Mouse (Mus musculus): ENCODE data around the gene Epdr1. TPM values are rescaled to one million over a fixed set of nuclear protein-coding genes. Genes with fewer than 3 reads are reported as not detected.
"Not testable (repeated sequence)": the region's sequence is repeated elsewhere in the genome, so short reads cannot be mapped to it uniquely, and the experiment has no call there.

Gene Epdr1
- total and polyA plus RNA-seq, 3 experiments: 0.81 TPM; not detected in 2

DNA sequence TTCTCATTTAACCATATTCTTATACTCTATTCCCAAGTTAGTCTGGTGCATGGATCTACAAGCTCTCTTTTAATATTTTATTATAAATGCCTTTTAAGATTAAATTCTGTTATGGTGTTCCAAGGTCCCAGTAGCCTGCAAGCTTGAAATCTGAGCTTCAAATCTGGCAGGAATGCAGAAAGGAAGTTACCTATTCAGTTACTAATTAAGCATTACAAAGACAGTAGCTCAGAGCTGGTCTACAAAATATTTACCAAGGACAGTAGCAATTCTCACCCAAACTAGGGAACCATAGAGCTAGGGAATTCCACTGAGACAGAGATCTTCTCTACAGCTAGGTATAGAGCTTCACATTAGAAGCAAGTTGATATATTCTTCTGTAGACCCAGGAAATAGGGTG is 49.6 kb downstream of the Epdr1 start:
- dilution Hi-C loops (cut with MboI; ENCODE audit: extremely low pct_ligation_motif_present, extremely low pct_unique_long_range_greater_than_20kb, low sequenced_read_pairs); H3K4me1 ChIP-seq (ENCODE audit: control insufficient read depth in 1 of 2, insufficient read depth in 2 of 2); H3K79me2 ChIP-seq (replicated peaks; ENCODE audit: control insufficient read depth, extremely low read depth, insufficient read depth, poor library complexity, severe bottlenecking); DNase-seq (ENCODE audit: extremely low read depth); H3K27me3 ChIP-seq (replicated peaks); H3K36me3 ChIP-seq (replicated peaks in 1 of 2; ENCODE audit: control insufficient read depth in 1 of 2, insufficient read depth in 1 of 2, low read length in 1 of 2); in situ Hi-C loops (cut with MboI; ENCODE audit: low pct_ligation_motif_present, low pct_unique_long_range_greater_than_20kb, low sequenced_read_pairs); H3K9me3 ChIP-seq (replicated peaks; ENCODE audit: low read length); H3K4me3 ChIP-seq (replicated peaks in 1 of 3; ENCODE audit: low read depth in 2 of 3, low read length in 2 of 3, poor library complexity in 1 of 3); H3K9ac ChIP-seq (ENCODE audit: insufficient read depth, low read depth); H3K27ac ChIP-seq (ENCODE audit: insufficient read depth, low read depth); H3K4me2 ChIP-seq (ENCODE audit: insufficient read depth, low read depth, poor library complexity, severe bottlenecking): not testable (repeated sequence)

DNA sequence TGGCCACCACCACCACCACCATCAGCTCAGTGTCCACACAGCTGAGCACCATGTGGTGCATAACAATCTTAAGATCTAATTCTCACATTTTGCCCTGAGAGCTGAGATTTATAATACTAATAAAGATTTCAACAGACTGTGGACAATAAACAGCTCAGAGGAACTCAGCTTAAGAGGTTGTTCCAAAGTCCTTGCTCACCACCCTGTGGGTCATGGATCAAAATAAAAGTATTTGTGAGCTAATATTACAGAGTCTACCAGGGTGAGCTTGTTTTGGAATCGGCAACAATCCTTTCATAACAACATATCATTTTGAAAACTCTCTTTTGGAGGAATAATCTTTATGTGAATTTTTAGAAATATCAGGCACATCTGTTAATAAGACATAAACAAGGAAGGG is 57.2 kb downstream of the Epdr1 start:
- Histone ChIP-seq H3K4me2 (ENCODE audit: insufficient read depth, low read depth, poor library complexity, severe bottlenecking) (no peak overlapping the region), H3K9ac (ENCODE audit: insufficient read depth, low read depth) (no peak overlapping the region), H3K27ac (ENCODE audit: insufficient read depth, low read depth) (no peak overlapping the region), H3K9me3 (replicated peaks; ENCODE audit: low read length) (no peaks in the 10 kb centered on the region), H3K79me2 (replicated peaks; ENCODE audit: control insufficient read depth, extremely low read depth, insufficient read depth, poor library complexity, severe bottlenecking) (no peaks in the 10 kb centered on the region), H3K4me3 (replicated peaks in 1 of 3; ENCODE audit: low read depth in 2 of 3, low read length in 2 of 3, poor library complexity in 1 of 3) (no peak overlapping the region), H3K27me3 (replicated peaks) (no peaks in the 10 kb centered on the region), H3K36me3 (replicated peaks in 1 of 2; ENCODE audit: control insufficient read depth in 1 of 2, insufficient read depth in 1 of 2, low read length in 1 of 2) (no peaks in the 10 kb centered on the region), H3K4me1 (ENCODE audit: control insufficient read depth in 1 of 2, insufficient read depth in 2 of 2) (no peaks in the 10 kb centered on the region)
- no peak for DNase-seq (ENCODE audit: extremely low read depth)
- dilution Hi-C loops (cut with MboI; ENCODE audit: extremely low pct_ligation_motif_present, extremely low pct_unique_long_range_greater_than_20kb, low sequenced_read_pairs): no loop called here
- no peak for TF ChIP-seq MAZ (IDR thresholded peaks at IDR 0.05; ENCODE audit: low read depth, low read length)
- TF ChIP-seq SMC3 (IDR thresholded peaks at IDR 0.05; ENCODE audit: low read depth, low read length): no peak
- TF ChIP-seq SIN3A (IDR thresholded peaks at IDR 0.05; ENCODE audit: low read length): no peak
- no peak for TF ChIP-seq ELF1 (IDR thresholded peaks at IDR 0.05; ENCODE audit: low read depth, low read length)
- no peak for TF ChIP-seq KAT2A (IDR thresholded peaks at IDR 0.05; ENCODE audit: insufficient replicate concordance, low read length)
- TF ChIP-seq E2F4 (IDR thresholded peaks at IDR 0.05; ENCODE audit: insufficient replicate concordance, low read depth, low read length): no peak
- TF ChIP-seq PAX5 (IDR thresholded peaks at IDR 0.05; ENCODE audit: low read length): no peak
- TF ChIP-seq HCFC1 (IDR thresholded peaks at IDR 0.05; ENCODE audit: low read depth, low read length): no peak
- TF ChIP-seq RAD21 (IDR thresholded peaks at IDR 0.05; ENCODE audit: low read depth, low read length): no peak
- in situ Hi-C loops (cut with MboI; ENCODE audit: low pct_ligation_motif_present, low pct_unique_long_range_greater_than_20kb, low sequenced_read_pairs): no loop called here

GRCm38 (mm10) chr13:19555391-19555790 is 64.3 kb downstream of the Epdr1 start:
- Histone ChIP-seq H3K27ac (ENCODE audit: insufficient read depth, low read depth) (no peak overlapping the region), H3K9ac (ENCODE audit: insufficient read depth, low read depth) (no peak overlapping the region), H3K4me2 (ENCODE audit: insufficient read depth, low read depth, poor library complexity, severe bottlenecking) (no peak overlapping the region), H3K9me3 (replicated peaks; ENCODE audit: low read length) (no peaks in the 10 kb centered on the region), H3K4me3 (replicated peaks in 1 of 3; ENCODE audit: low read depth in 2 of 3, low read length in 2 of 3, poor library complexity in 1 of 3) (no peak overlapping the region), H3K36me3 (replicated peaks in 1 of 2; ENCODE audit: control insufficient read depth in 1 of 2, insufficient read depth in 1 of 2, low read length in 1 of 2) (no peaks in the 10 kb centered on the region), H3K27me3 (replicated peaks) (no peaks in the 10 kb centered on the region), H3K79me2 (replicated peaks; ENCODE audit: control insufficient read depth, extremely low read depth, insufficient read depth, poor library complexity, severe bottlenecking) (no peaks in the 10 kb centered on the region), H3K4me1 (ENCODE audit: control insufficient read depth in 1 of 2, insufficient read depth in 2 of 2) (no peaks in the 10 kb centered on the region)
- TF ChIP-seq ZKSCAN1 (IDR thresholded peaks at IDR 0.05; ENCODE audit: borderline replicate concordance, low read depth, low read length) (no peak), POLR2A (IDR thresholded peaks at IDR 0.05; ENCODE audit: low read depth, low read length) (no peak), RCOR1 (conservative IDR thresholded peaks at IDR 0.05; ENCODE audit: low read depth, low read length) (no peak), SMC3 (IDR thresholded peaks at IDR 0.05; ENCODE audit: low read depth, low read length) (no peak), JUN (IDR thresholded peaks at IDR 0.05; ENCODE audit: insufficient read depth, low read depth, low read length) (no peak), NELFE (IDR thresholded peaks at IDR 0.05; ENCODE audit: low read depth, low read length) (no peak), CHD2 (IDR thresholded peaks at IDR 0.05; ENCODE audit: low read length) (no peak), IRF4 (IDR thresholded peaks at IDR 0.05; ENCODE audit: low read depth, low read length) (no peak), NRF1 (IDR thresholded peaks at IDR 0.05; ENCODE audit: low read depth, low read length) (no peak), ZMIZ1 (IDR thresholded peaks at IDR 0.05; ENCODE audit: low read depth, low read length) (no peak), E2F4 (IDR thresholded peaks at IDR 0.05; ENCODE audit: insufficient replicate concordance, low read depth, low read length) (no peak), MYC (IDR thresholded peaks at IDR 0.05; ENCODE audit: low read depth, low read length) (no peak)
- dilution Hi-C loops (cut with MboI; ENCODE audit: extremely low pct_ligation_motif_present, extremely low pct_unique_long_range_greater_than_20kb, low sequenced_read_pairs) (no loop called here), in situ Hi-C loops (cut with MboI; ENCODE audit: low pct_ligation_motif_present, low pct_unique_long_range_greater_than_20kb, low sequenced_read_pairs) (no loop called here)
- no peak for DNase-seq (ENCODE audit: extremely low read depth)
